Mouse (Mus musculus): Measurements from ENCODE around the gene Adcyap1r1.

- TF ChIP-seq CHD2 (IDR thresholded peaks at IDR 0.05; ENCODE audit: low read depth, low read length) (no peak), MAFK (IDR thresholded peaks at IDR 0.05; ENCODE audit: insufficient read depth, low read depth, low read length) (no peak), HCFC1 (IDR thresholded peaks at IDR 0.05; ENCODE audit: borderline replicate concordance, insufficient read depth, low read length) (no peak), ZNF384 (IDR thresholded peaks at IDR 0.05; ENCODE audit: low read depth, low read length) (no peak)
Measured at GRCm38 (mm10) chr6:55416202-55416601, 35.6 kb upstream of the Adcyap1r1 start.

Measured in ES-E14 (cell line).